Mouse (Mus musculus) midbrain, embryonic 12.5 days (tissue): ENCODE measurements around the gene Hdhd5. TPM values are rescaled to one million over a fixed set of nuclear protein-coding genes. Genes with fewer than 3 reads are reported as not detected.

ENCODE experiments used
- ATAC-seq: fragments of 200-750 bp; cut with Nextera tagmentation; 2 replicates; pipeline ENCODE4 v1.8.0; 2017; ENCODE audit warnings: low read depth, moderate TSS enrichment, moderate library complexity; ENCODE audit not compliant: low FRiP score
- H3K27ac ChIP-seq: fragments of 300-500 bp; sonication (generic); replicated peaks from 2 replicates; pipeline ENCODE4 v1.5.1; 2016; ENCODE audit warnings: mild to moderate bottlenecking
- H3K27me3 ChIP-seq: fragments of 300-500 bp; sonication (generic); 2 replicates; pipeline ENCODE4 v1.6.1; 2016; ENCODE audit warnings: mild to moderate bottlenecking
- H3K36me3 ChIP-seq: fragments of 300-500 bp; sonication (generic); 2 replicates; pipeline ENCODE4 v1.6.1; 2016
- H3K4me1 ChIP-seq: fragments of 300-500 bp; sonication (generic); 2 replicates; pipeline ENCODE4 v1.6.1; 2016
- H3K4me2 ChIP-seq: fragments of 300-500 bp; sonication (generic); replicated peaks from 2 replicates; pipeline ENCODE4 v1.6.1; 2016; ENCODE audit warnings: mild to moderate bottlenecking, moderate library complexity
- H3K4me3 ChIP-seq: fragments of 300-500 bp; sonication (generic); 2 replicates; pipeline ENCODE4 v1.5.1; 2016; ENCODE audit warnings: mild to moderate bottlenecking
- H3K9ac ChIP-seq: fragments of 300-500 bp; sonication (generic); replicated peaks from 2 replicates; pipeline ENCODE4 v1.6.1; 2016; ENCODE audit warnings: mild to moderate bottlenecking, moderate library complexity
- H3K9me3 ChIP-seq: fragments of 300-500 bp; sonication (generic); 2 replicates; pipeline ENCODE4 v1.6.1; 2016; ENCODE audit warnings: mild to moderate bottlenecking
- WGBS: fragments of 180-500 bp; shearing (Covaris S2); methylation state at CpG from one replicate; pipeline ENCODE4 v1.1.7; 2016; 5-methylcytosine and 5-hydroxymethylcytosine counted together
- polyA plus RNA-seq: library from polyadenylated mRNA; unstranded; fragments of >200 nt; fragmentation: Nextera tagmentation; extraction: Ambion mirVana; gene quantifications from 2 replicates; pipeline ENCODE4 v1.2.1, GENCODE M21; 2016

The Hdhd5 gene
- 19.0 and 19.4 TPM in 2 replicates for polyA plus RNA-seq

DNA sequence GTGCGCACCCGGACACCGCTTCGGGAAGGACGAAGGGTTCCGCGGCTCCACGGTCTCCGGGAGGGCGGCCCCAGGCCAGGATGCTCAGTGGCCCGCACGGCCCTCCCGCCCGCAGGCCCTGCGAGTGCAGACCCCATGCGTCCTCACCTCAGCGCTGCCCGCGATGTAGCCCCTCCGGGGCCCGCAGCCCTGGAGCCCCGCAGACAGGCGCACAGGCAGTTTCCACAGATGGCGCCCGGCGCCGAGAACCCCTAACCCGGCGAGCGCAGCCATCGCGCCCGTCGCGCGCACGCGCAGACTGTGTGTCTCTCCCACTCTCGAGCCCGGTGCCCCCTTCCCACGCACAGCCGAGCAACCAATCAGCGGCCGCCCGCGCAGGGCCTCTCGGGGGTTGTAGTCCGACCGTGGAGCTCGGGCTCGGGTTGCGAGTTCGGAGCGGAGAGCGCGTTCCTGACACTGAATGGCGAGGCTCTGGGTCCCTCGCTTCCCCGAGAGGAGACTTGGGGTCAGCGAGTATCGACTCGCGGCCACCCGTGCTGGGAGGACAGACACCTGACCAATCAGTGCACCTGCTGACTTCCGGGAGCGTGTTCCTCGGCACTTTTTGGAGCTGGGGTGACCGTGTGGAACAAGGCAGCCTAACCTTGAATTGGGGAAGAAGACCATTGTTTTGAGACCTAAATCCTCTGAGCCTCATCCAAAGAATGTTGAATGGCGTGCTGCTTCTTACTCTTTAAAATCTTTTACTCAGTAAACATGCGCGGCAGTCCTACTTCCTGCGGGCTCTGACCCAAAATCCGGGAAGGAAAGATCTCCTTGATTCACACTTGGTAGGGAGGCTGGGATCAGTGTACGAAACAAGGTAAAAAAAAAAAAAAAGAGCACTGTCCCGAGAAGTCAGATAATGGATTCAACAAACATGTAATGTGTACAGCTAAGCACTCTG lies at the start of gene Hdhd5:
Gene Hdhd5 (minus strand): TSS at position 300 of the 946 bp plus-strand sequence.
- Histone ChIP-seq H3K9ac (peak within 1 kb of the TSS; percentile 94), H3K27me3 (no peaks in the 10 kb centered on the region), H3K36me3 (0 out of 2 replicates have a peak, but pooled peaks cover 3% of the 10 kb centered on the region), H3K4me1 (peaks cover 24% of the 10 kb centered on the region), H3K9me3 (no peaks in the 10 kb centered on the region), H3K4me2 (peak within 1 kb of the TSS; percentile 63), H3K27ac (peak within 1 kb of the TSS; percentile 68), H3K4me3 (peak within 1 kb of the TSS; percentile 92)
- under 1% methylated on average over 71 of the region's 75 CpGs for WGBS
- peak; percentile 99 for ATAC-seq

DNA sequence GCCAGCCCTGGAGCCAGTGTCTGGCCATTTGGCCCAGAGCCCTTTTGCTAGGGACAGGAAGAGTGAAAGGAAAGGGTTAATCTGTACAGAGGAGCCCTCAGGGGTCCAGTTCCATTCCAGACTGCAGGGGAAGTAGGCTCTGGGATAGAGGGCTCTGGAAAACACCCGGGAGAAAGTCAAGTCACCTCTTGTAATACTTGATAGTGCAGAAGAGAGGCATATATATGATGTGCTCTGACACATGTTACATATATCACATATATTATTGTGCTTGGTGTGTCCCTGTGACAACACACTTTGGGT lies 49.5 kb upstream of the Hdhd5 start:
- Histone ChIP-seq H3K27me3 (peaks cover 9% of the 10 kb centered on the region; the same call in 1 of the 2 replicates), H3K9me3 (no peaks in the 10 kb centered on the region), H3K36me3 (no peaks in the 10 kb centered on the region), H3K4me1 (peaks cover 32% of the 10 kb centered on the region), H3K9ac (0 out of 2 replicates have a peak overlapping the region, but pooled peaks have one; percentile 44), H3K4me3 (peak overlapping the region; percentile 43), H3K4me2 (peak overlapping the region; percentile 82), H3K27ac (peak overlapping the region; percentile 78)
- WGBS, result 0% methylated on average over 1 of the region's 1 CpGs
- ATAC-seq, result peak; percentile 59

DNA sequence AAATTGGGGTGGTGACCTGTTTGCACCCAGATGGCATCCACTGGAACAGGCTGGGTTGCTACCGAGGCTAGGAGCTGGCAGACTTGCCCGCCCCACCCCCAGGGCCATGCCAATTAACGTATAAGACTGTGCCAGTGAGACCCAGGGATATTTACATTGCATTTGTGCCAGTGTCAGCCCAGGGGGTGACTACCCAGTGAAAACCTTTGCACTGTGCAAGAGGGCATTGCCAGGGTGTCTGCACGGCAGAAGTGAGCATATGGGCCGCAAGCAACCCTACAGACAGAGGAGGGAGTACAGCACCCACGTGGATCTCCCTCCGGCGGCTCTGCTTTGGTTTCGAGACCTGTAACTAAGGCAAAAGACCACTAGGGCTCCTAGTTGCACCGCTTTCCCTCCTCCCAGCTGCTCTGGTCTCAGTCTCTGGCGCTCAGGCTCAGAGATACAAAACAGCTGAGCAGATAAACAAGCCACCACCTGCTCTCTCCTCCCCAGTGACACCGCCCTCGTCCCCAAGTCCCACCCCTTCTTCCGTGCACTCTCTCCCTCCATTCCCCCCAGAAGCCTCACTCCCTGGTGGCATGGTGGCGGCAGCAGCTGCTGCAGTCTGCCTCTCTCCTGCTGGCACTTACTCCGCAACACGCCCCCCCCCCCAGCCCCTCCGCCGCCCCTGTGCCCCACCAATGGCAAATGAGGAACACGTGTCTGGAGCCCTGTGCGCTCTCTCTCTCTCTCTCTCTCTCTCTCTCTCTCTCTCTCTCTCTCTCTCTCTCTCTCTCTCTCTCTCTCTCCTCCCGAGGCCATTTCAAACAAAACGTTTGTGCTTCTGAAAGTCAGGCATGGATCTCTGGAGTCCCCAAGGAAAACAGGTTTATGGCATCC lies 49.0 kb upstream of the Hdhd5 start:
- peak overlapping the region; percentile 78 for H3K27ac ChIP-seq
- peak overlapping the region; percentile 43 for H3K4me3 ChIP-seq
- H3K9me3 ChIP-seq, result no peaks in the 10 kb centered on the region
- no peaks in the 10 kb centered on the region for H3K36me3 ChIP-seq
- WGBS, result under 1% methylated on average over 23 of the region's 23 CpGs
- peak overlapping the region; percentile 44 for H3K9ac ChIP-seq
- H3K4me2 ChIP-seq, result peak overlapping the region; percentile 82
- H3K27me3 ChIP-seq, result peaks cover 9% of the 10 kb centered on the region; the same call in 1 of the 2 replicates
- peak; percentile 95 for ATAC-seq
- H3K4me1 ChIP-seq, result peaks cover 27% of the 10 kb centered on the region

DNA sequence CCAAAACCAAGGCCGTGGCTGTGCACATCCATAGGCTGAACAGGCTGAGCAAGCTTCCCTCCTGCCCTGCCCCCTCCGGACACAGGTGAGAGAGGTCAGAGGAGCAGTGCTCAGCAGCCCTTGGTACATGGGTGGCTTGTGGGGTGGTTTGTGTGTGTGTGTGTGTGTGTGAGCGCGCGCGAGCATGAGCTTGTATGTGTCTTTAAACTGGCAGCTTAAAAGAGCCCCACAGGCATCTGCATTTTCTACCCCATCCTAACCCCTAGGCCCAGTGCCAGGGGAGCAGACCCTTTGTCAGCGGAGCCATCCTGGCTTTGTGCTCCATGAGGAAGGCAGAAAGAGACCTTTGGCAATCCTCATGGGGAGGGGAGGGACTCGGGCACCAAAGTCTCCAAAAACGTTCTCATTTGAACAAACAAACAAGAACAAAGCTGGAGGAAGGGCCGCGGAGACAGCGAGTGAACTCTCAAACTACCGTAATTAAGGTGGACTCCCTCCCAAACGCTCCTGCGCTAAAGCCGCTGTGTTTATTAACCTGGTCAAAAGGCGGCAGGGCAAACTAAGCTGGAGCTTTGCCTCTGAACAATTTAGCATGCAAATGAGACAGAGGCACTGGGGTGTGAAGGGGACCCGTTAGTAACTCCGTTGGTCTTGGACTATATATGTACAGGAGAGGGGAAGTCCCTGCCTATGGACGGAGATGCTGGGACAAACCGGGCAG lies 48.2 kb upstream of the Hdhd5 start:
- Histone ChIP-seq H3K4me2 (peak overlapping the region; percentile 82), H3K36me3 (no peaks in the 10 kb centered on the region), H3K4me1 (peaks cover 27% of the 10 kb centered on the region), H3K9me3 (no peaks in the 10 kb centered on the region), H3K27me3 (peaks cover 9% of the 10 kb centered on the region; the same call in 1 of the 2 replicates), H3K4me3 (peak overlapping the region; percentile 43), H3K27ac (peak overlapping the region; percentile 78), H3K9ac (peak overlapping the region; percentile 44)
- ATAC-seq, result no peak
- WGBS, result 1% methylated on average over 21 of the region's 21 CpGs

- ATAC-seq, result no peak
- Histone ChIP-seq H3K4me1 (peaks cover 27% of the 10 kb centered on the region), H3K36me3 (no peaks in the 10 kb centered on the region), H3K27me3 (peaks cover 9% of the 10 kb centered on the region; the same call in 1 of the 2 replicates), H3K9ac (no peak overlapping the region), H3K27ac (no peak overlapping the region), H3K4me2 (0 out of 2 replicates have a peak overlapping the region, but pooled peaks have one; percentile 82), H3K9me3 (no peaks in the 10 kb centered on the region), H3K4me3 (no peak overlapping the region)
- 51% methylated on average over 5 of the region's 5 CpGs for WGBS
Observed at GRCm38 (mm10) chr6:120578471-120578870, 47.4 kb upstream of the Hdhd5 start.

- H3K36me3 ChIP-seq, result no peaks in the 10 kb centered on the region
- no peaks in the 10 kb centered on the region for H3K27me3 ChIP-seq
- 81% methylated on average over 1 of the region's 1 CpGs for WGBS
- no peaks in the 10 kb centered on the region for H3K9me3 ChIP-seq
- no peak overlapping the region for H3K4me2 ChIP-seq
- ATAC-seq, result no peak
- no peak overlapping the region for H3K9ac ChIP-seq
- H3K27ac ChIP-seq, result no peak overlapping the region
- H3K4me1 ChIP-seq, result peaks cover 3% of the 10 kb centered on the region; the same call in 1 of the 2 replicates
- H3K4me3 ChIP-seq, result no peak overlapping the region
Observed at GRCm38 (mm10) chr6:120572372-120572771, 41.3 kb upstream of the Hdhd5 start.

GRCm38 (mm10) chr6:120568257-120568656 lies 37.1 kb upstream of the Hdhd5 start:
- H3K27me3 ChIP-seq, result no peaks in the 10 kb centered on the region
- no peak overlapping the region for H3K27ac ChIP-seq
- no peak overlapping the region for H3K4me3 ChIP-seq
- no peaks in the 10 kb centered on the region for H3K36me3 ChIP-seq
- H3K4me2 ChIP-seq, result no peak overlapping the region
- ATAC-seq, result no peak
- WGBS, result 87% methylated on average over 1 of the region's 1 CpGs
- no peak overlapping the region for H3K9ac ChIP-seq
- peaks cover 6% of the 10 kb centered on the region; the same call in 1 of the 2 replicates for H3K4me1 ChIP-seq
- H3K9me3 ChIP-seq, result no peaks in the 10 kb centered on the region

DNA sequence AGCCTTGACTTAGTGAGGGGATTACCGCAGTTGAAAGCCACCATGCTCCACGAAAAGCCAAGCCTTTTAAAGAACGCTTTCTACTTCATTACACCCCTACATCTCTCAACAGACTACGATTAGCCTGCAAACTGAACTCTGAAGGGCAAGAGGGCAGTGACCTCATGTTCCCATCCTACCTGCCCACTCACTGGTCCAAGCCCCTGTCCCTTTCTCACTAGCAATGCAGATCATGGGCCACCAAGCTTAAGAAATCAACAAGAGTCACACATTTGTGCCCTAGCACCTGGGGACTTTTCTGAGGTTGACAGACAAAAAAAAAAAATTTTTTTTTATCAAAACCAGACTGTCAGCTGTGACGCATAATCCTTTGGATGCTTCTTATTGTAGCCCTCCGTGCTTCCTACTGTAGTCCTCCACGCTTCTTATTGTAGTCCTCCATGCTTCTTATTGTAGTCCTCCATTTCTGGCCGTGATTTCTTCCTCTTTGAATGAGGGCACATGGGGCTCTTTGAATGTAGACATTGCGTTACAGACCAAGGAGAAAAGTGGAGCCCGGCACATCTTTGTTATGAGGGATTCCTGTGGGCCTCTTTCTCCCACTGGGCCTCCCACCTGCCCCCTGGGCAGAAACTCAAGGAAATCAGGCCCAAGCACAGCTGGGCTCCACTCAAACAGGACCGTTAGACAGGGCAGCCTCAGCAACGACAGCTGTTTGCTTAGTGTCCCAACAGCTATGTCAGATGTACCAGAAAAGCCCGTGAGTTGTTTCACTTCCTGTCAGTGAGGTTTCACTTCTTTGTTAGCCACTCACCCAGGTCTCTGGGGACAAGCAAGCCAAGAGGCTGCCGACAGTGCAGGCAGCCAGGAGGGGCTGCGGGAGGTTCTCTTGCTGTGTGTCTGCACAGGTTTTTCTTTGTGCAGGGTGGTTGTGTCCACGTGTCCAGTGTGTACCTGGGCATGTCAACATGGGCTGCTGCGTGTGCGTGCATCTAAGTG lies 36.1 kb upstream of the Hdhd5 start:
- H3K4me3 ChIP-seq, result no peak overlapping the region
- H3K9me3 ChIP-seq, result no peaks in the 10 kb centered on the region
- H3K9ac ChIP-seq, result no peak overlapping the region
- WGBS, result 64% methylated on average over 18 of the region's 18 CpGs
- H3K4me1 ChIP-seq, result peaks cover 6% of the 10 kb centered on the region; the same call in 1 of the 2 replicates
- H3K27me3 ChIP-seq, result no peaks in the 10 kb centered on the region
- H3K27ac ChIP-seq, result no peak overlapping the region
- no peak overlapping the region for H3K4me2 ChIP-seq
- ATAC-seq, result no peak
- no peaks in the 10 kb centered on the region for H3K36me3 ChIP-seq

- Histone ChIP-seq H3K9ac (no peak overlapping the region), H3K27me3 (no peaks in the 10 kb centered on the region), H3K4me2 (no peak overlapping the region), H3K4me3 (no peak overlapping the region), H3K36me3 (no peaks in the 10 kb centered on the region), H3K9me3 (no peaks in the 10 kb centered on the region), H3K27ac (no peak overlapping the region), H3K4me1 (no peaks in the 10 kb centered on the region)
- 90% methylated on average over 8 of the region's 8 CpGs for WGBS
- ATAC-seq, result no peak
Observed at GRCm38 (mm10) chr6:120556641-120557040, 25.5 kb upstream of the Hdhd5 start.

GRCm38 (mm10) chr6:120555983-120556567 lies 25.0 kb upstream of the Hdhd5 start:
- 93% methylated on average over 6 of the region's 6 CpGs for WGBS
- H3K9me3 ChIP-seq, result no peaks in the 10 kb centered on the region
- no peak overlapping the region for H3K4me3 ChIP-seq
- no peak overlapping the region for H3K4me2 ChIP-seq
- no peaks in the 10 kb centered on the region for H3K4me1 ChIP-seq
- no peak overlapping the region for H3K27ac ChIP-seq
- ATAC-seq, result no peak
- no peaks in the 10 kb centered on the region for H3K36me3 ChIP-seq
- no peak overlapping the region for H3K9ac ChIP-seq
- no peaks in the 10 kb centered on the region for H3K27me3 ChIP-seq
